Mouse (Mus musculus) kidney, embryonic 14.5 days (tissue): ENCODE data around the gene Ccdc81. TPM values are rescaled to one million over a fixed set of nuclear protein-coding genes. Genes with fewer than 3 reads are reported as not detected.

Experiments used
- ATAC-seq: fragments of 200-750 bp; cut with Nextera tagmentation; 2 replicates; pipeline ENCODE4 v1.8.0; 2017; ENCODE audit warnings: moderate number of reproducible peaks, mild to moderate bottlenecking, moderate TSS enrichment, moderate library complexity; ENCODE audit not compliant: low FRiP score, low TSS enrichment
- H3K27ac ChIP-seq: fragments of 300-500 bp; sonication (generic); 2 replicates; pipeline ENCODE4 v1.5.1; 2014; ENCODE audit warnings: low read depth, mild to moderate bottlenecking, low read length, moderate library complexity, mixed read lengths
- H3K27me3 ChIP-seq: fragments of 300-500 bp; sonication (generic); 2 replicates; pipeline ENCODE4 v1.6.1; 2014; ENCODE audit warnings: mild to moderate bottlenecking, low read length; ENCODE audit not compliant: control insufficient read depth, insufficient read depth
- H3K36me3 ChIP-seq: fragments of 300-500 bp; sonication (generic); 2 replicates; pipeline ENCODE4 v1.6.1; 2014; ENCODE audit warnings: low read length, mixed read lengths; ENCODE audit not compliant: control insufficient read depth, insufficient read depth
- H3K4me1 ChIP-seq: fragments of 300-500 bp; sonication (generic); 2 replicates; pipeline ENCODE4 v1.6.1; 2014; ENCODE audit warnings: low read length, mixed read lengths; ENCODE audit not compliant: control insufficient read depth, insufficient read depth
- H3K4me2 ChIP-seq: fragments of 300-500 bp; sonication (generic); replicated peaks from 2 replicates; pipeline ENCODE4 v1.6.1; 2014; ENCODE audit warnings: low read depth, mild to moderate bottlenecking, low read length
- H3K4me3 ChIP-seq: fragments of 300-500 bp; sonication (generic); 2 replicates; pipeline ENCODE4 v1.5.1; 2014; ENCODE audit warnings: mild to moderate bottlenecking, low read length
- H3K9ac ChIP-seq: fragments of 300-500 bp; sonication (generic); 2 replicates; pipeline ENCODE4 v1.6.1; 2014; ENCODE audit warnings: low read depth, mild to moderate bottlenecking, low read length, moderate library complexity
- H3K9me3 ChIP-seq: fragments of 300-500 bp; sonication (generic); 2 replicates; pipeline ENCODE4 v1.6.1; 2016; ENCODE audit warnings: low read length; ENCODE audit not compliant: control insufficient read depth
- WGBS: fragments of 180-500 bp; shearing (Covaris S2); extraction: QIAGEN DNeasy Blood & Tissue Kit; methylation state at CpG from one replicate; pipeline ENCODE4 v1.1.7; 2014; 5-methylcytosine and 5-hydroxymethylcytosine counted together
- polyA plus RNA-seq: library from polyadenylated mRNA; unstranded; fragments of >200 nt; fragmentation: Nextera tagmentation; extraction: Ambion mirVana; gene quantifications from 2 replicates; pipeline ENCODE4 v1.2.1, GENCODE M21; 2014

The Ccdc81 gene
- polyA plus RNA-seq, 1 experiment from 2014 or later: not detected

GRCm38 (mm10) chr7:89835566-89835965, 67.9 kb downstream of the Ccdc81 start:
- 73% methylated on average over 8 of the region's 8 CpGs for WGBS
- Histone ChIP-seq H3K4me2 (no peak overlapping the region), H3K9me3 (no peaks in the 10 kb centered on the region), H3K4me1 (no peaks in the 10 kb centered on the region), H3K4me3 (no peak overlapping the region), H3K27me3 (no peaks in the 10 kb centered on the region), H3K36me3 (no peaks in the 10 kb centered on the region), H3K9ac (no peak overlapping the region), H3K27ac (no peak overlapping the region)
- ATAC-seq: no peak

GRCm38 (mm10) chr7:89833521-89833920, 69.9 kb downstream of the Ccdc81 start:
- Histone ChIP-seq H3K9ac (no peak overlapping the region), H3K4me2 (no peak overlapping the region), H3K4me1 (no peaks in the 10 kb centered on the region), H3K27ac (no peak overlapping the region), H3K9me3 (no peaks in the 10 kb centered on the region), H3K36me3 (no peaks in the 10 kb centered on the region), H3K27me3 (no peaks in the 10 kb centered on the region), H3K4me3 (no peak overlapping the region)
- no peak for ATAC-seq
- WGBS: 92% methylated on average over 8 of the region's 8 CpGs

GRCm38 (mm10) chr7:89829201-89829600, 74.2 kb downstream of the Ccdc81 start:
- Histone ChIP-seq H3K36me3 (no peaks in the 10 kb centered on the region), H3K4me3 (no peak overlapping the region), H3K27me3 (no peaks in the 10 kb centered on the region), H3K9ac (no peak overlapping the region), H3K27ac (no peak overlapping the region), H3K4me1 (no peaks in the 10 kb centered on the region), H3K4me2 (no peak overlapping the region), H3K9me3 (no peaks in the 10 kb centered on the region)
- ATAC-seq: peak; percentile 85
- 43% methylated on average over 7 of the region's 7 CpGs for WGBS

- no peaks in the 10 kb centered on the region for H3K4me1 ChIP-seq
- no peaks in the 10 kb centered on the region for H3K27me3 ChIP-seq
- no peaks in the 10 kb centered on the region for H3K9me3 ChIP-seq
- H3K4me2 ChIP-seq: no peak overlapping the region
- H3K9ac ChIP-seq: no peak overlapping the region
- ATAC-seq: no peak
- H3K27ac ChIP-seq: no peak overlapping the region
- 75% methylated on average over 4 of the region's 4 CpGs for WGBS
- H3K4me3 ChIP-seq: no peak overlapping the region
- no peaks in the 10 kb centered on the region for H3K36me3 ChIP-seq
Measured at GRCm38 (mm10) chr7:89828436-89829065, 74.9 kb downstream of the Ccdc81 start.

Other genes starting within 250 kb of the Ccdc81 start
- 144 and 154 TPM in 2 replicates for gene Hikeshi, start 37.6 kb upstream of the Ccdc81 start, polyA plus RNA-seq
- 86.1 and 95.1 TPM in 2 replicates for gene Eed, start 77.4 kb upstream of the Ccdc81 start, polyA plus RNA-seq
- gene Picalm, start 226.6 kb upstream of the Ccdc81 start, polyA plus RNA-seq: 47.9 and 52.1 TPM in 2 replicates